Comparison of ENCODE assay signal across 9 mouse cellular contexts in genomic region chr6:48572572-48573061, GRCm38 (mm10). TPM values are rescaled to one million over a fixed set of nuclear protein-coding genes. Genes with fewer than 3 reads are reported as not detected.
DNase-seq lines count a peak whose midpoint lies in the region; ATAC-seq and TF ChIP-seq lines count a peak whose summit lies in the region.
"Had no signal": no experiment of that assay in that cellular context is flagged by ENCODE, and none has a peak within 500 bp of the region (broad histone marks: within the 10 kb centered on the region; RNA-seq: fewer than 3 reads in every experiment).

TSS of gene Rarres2 (minus strand) at chr6:48572789.

- no peaks in the 10 kb centered on the region for H3K36me3 ChIP-seq in heart, embryonic 13.5 days

- peak within 1 kb of the TSS; percentile 52 for H3K9ac ChIP-seq in heart, embryonic 13.5 days

- H3K4me2 ChIP-seq in heart, embryonic 13.5 days: peak within 1 kb of the TSS; percentile 49

- no peak for TF ChIP-seq CTCF in brain, embryonic 14.5 days (IDR thresholded peaks at IDR 0.05; ENCODE audit: borderline replicate concordance, extremely low read depth, insufficient read depth, insufficient read length)

- peak; percentile 41 for DNase-seq in adrenal gland, adult 2 months
- DNase-seq in brain, embryonic 14.5 days (ENCODE audit: low read depth): peak; percentile 18
- DNase-seq in kidney, postnatal 4 days: peak; percentile 67 to 79
- peak; percentile 63 for DNase-seq in lung, postnatal 36 days
- DNase-seq in right cerebral cortex, postnatal 4 days: no peak
- DNase-seq in right cerebral cortex, adult 18-20 months: no peak

- ATAC-seq in heart, embryonic 13.5 days (ENCODE audit: extremely low read depth, insufficient number of reproducible peaks, low FRiP score, low TSS enrichment): no peak
- ATAC-seq in erythroid progenitor cell, adult 5-6 weeks (replicated peaks; ENCODE audit: low FRiP score, poor library complexity, severe bottlenecking): no peak

- H3K9me3 ChIP-seq in heart, embryonic 13.5 days: no peaks in the 10 kb centered on the region

- H3K27ac ChIP-seq in heart, embryonic 13.5 days (replicated peaks): peak within 1 kb of the TSS; percentile 83

- H3K4me1 ChIP-seq in heart, embryonic 13.5 days: peaks cover 53% of the 10 kb centered on the region

- H3K4me3 ChIP-seq in heart, embryonic 13.5 days: peak within 1 kb of the TSS; percentile 13; the same call in 1 of the 2 replicates
- H3K4me3 ChIP-seq: megakaryocyte, embryonic 14.5 days had no signal

- no peak for TF ChIP-seq POLR2A in brain, embryonic 14.5 days (IDR thresholded peaks at IDR 0.05; ENCODE audit: borderline replicate concordance, extremely low read depth, insufficient read depth, insufficient read length, poor library complexity, severe bottlenecking)

- H3K27me3 ChIP-seq in heart, embryonic 13.5 days (replicated peaks): no peaks in the 10 kb centered on the region

- WGBS in heart, embryonic 13.5 days: 19% methylated on average over 6 of the region's 6 CpGs

RNA-seq across cellular contexts. Expression of gene Rarres2, which starts in this region (rescaled TPM):
- total RNA-seq in adrenal gland, adult 2 months (2021): 100 to 1,000 TPM in 1 of 2 experiments, 10 to 100 TPM in 1; 73.4 to 101 TPM
- polyA plus RNA-seq in adrenal gland, adult 2 months (2012; rRNA removed): 29.3 and 41.8 TPM in 2 replicates
- polyA plus RNA-seq in brain, embryonic 14.5 days (2012; rRNA removed): 2.8 and 3.1 TPM in 2 replicates
- polyA plus RNA-seq in heart, embryonic 13.5 days (2015; fragmentation: Nextera tagmentation; extraction: Ambion mirVana): 29.7 and 35.8 TPM in 2 replicates
- not detected in 2 replicates for total RNA-seq in erythroid progenitor cell, adult 5-6 weeks (2015; ENCODE audit: low replicate concordance)
- 3.6 TPM in 1 of 2 replicates, not detected in the other for total RNA-seq in erythroid progenitor cell, adult 5-6 weeks (2017; ENCODE audit: low replicate concordance)

Comparison
In these comparisons a context has a peak if more than half of its experiments do, and no peak if none do; other contexts are left out.
1. RNA of gene Rarres2 (total RNA-seq): 73.4 to 101 TPM in adrenal gland, adult 2 months; 3.6 TPM in erythroid progenitor cell, adult 5-6 weeks; every median in the first group is over 10 times any median in the second.
2. DNase-seq: peak in adrenal gland, adult 2 months (single experiment), brain, embryonic 14.5 days (single experiment), kidney, postnatal 4 days (2 of 2) and lung, postnatal 36 days (single experiment); none in right cerebral cortex, postnatal 4 days (single experiment) and right cerebral cortex, adult 18-20 months (single experiment).